Mouse (Mus musculus): Measurements from ENCODE around the gene Cstad. TPM values are rescaled to one million over a fixed set of nuclear protein-coding genes. Genes with fewer than 3 reads are reported as not detected.
A peak's percentile ranks its signal among the peaks of the same experiment; 100 is the strongest.

The Cstad gene
- total RNA-seq, 4 experiments from 2014 or later = 6.1 to 8.8 (median 8.0) TPM

DNA sequence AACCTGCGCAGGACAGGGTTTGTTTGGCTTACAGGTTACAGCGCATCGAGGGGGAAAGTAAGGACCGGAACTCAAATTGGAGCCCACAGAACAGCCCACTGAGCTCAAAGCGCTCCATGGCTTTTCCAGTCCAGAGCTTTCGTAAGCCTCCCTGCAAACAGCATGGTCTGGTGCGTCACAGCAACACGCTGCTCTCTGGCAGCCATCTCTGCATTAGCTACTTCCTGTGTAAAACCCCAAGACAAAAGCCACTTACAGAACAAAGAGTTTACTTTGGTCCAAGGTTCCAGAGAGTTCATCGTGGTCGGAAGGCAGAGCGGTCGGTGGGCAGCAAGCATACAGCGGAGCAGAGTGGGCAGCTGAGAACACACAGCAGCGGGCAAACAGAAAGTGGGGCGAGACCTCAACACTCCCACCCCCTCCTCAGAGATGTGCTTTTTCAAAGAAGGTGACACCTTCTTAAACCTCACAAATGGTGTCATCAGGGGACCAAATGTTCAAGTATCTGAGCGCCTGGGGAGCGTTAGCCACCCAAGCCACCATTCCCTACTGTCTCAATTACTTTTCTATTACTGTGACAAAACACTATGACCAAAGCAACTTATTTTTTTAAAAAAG lies 31.3 kb downstream of the Cstad start:
- DNase-seq (ENCODE audit: low spot score in 2 of 2) = no peak

DNA sequence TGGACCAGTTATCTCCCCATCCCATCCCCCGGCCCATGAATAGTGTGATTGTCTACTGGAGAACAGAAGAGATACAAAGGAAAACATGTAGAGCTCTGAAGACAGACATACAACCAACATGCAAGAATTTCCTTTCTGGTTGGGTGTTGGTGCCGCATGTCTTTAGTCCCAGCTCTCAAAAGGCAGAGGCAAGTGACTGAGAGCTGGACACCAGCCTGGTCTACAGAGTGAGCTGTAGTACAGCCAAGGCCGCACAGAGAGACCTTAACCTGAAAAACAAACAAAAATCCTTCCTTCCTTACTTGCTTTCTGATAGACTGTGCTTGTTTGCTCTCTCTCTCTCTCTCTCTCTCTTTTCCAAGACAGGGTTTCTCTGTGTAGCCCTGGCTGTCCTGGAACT lies 32.5 kb downstream of the Cstad start:
- DNase-seq (ENCODE audit: low spot score in 2 of 2) = no peak

DNA sequence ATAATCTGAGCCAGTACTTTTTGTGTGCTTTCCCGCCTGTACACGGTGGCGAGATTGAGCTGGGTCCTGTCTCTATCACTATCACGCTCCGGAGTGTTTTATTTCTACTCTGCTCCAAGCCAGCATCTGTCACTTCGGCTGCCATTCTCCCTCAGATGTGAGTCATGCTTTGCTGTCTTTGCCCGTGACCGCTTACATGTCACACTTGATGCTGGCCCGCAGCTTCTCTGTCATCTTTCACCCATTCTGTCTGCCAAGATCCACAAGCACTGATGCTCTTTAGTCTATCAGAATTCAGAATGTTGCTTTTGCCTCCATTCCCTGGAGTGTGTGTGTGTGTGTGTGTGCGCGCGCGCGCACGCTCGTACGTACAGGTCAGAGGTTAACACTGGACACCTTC lies 33.5 kb downstream of the Cstad start:
- no peak for DNase-seq (ENCODE audit: low spot score in 2 of 2)

DNA sequence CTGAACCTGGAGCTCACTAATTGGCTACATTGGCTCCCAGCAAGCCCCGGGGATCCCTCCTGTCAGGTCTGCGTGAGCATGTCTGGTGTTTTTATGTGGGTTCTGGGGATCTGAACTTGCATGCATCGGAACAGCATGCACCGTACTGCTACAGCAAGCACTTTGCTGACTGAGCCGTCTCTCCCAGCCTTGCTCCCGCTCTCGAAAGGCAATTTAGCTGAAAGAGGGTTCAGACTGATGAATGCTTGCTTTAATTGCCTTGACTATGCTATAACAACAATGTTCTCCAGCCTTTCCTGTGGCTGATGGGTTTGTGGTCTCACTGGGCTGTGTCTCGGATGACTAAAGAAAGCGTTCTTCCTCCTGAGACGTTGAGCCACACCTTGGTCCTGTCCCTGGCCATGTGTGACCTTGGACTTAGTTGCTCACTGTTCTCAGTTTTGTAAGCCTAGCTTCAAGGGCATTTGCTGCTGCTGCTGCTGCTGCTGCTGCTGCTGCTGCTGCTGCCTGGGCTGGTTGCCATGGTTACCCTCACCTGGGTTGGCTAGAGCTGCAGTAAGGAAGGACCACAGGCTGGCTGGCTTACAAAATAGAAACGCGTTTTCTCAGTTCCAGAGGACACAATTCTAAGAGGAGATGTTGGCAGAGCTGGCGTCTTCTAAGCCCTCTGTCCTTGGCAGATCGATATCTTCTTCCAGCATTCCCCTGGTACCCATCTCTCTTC lies 34.4 kb downstream of the Cstad start:
- DNase-seq (ENCODE audit: low spot score in 2 of 2) = no peak

GRCm38 (mm10) chr2:30629860-30630259 lies 35.0 kb downstream of the Cstad start:
- DNase-seq (ENCODE audit: low spot score in 2 of 2) = no peak

- DNase-seq (ENCODE audit: low spot score in 2 of 2) = no peak
Measured at GRCm38 (mm10) chr2:30636266-30636671, 41.4 kb downstream of the Cstad start.

DNA sequence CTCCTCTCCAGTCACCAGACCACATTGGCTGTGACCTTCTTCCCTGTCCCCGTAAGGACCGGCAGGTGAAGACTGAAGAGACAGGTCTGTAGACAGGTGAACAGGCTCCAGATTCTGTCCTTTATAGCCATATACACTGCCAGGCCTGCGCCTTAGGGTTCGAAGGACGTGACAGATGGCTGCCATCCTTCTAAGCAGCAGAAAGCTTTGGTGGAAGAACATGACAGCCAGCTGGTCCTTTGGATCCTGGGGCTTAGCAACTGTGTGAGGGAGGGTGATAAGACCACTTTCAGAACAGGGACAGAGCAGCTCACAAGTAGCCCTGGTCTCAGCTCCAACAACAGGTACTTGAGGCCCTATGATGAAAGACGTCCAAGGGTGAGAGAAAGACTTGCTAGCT lies 43.2 kb downstream of the Cstad start:
- no peak for DNase-seq (ENCODE audit: low spot score in 2 of 2)

GRCm38 (mm10) chr2:30640021-30640481 lies 45.2 kb downstream of the Cstad start:
- DNase-seq (ENCODE audit: low spot score in 2 of 2) = no peak

DNA sequence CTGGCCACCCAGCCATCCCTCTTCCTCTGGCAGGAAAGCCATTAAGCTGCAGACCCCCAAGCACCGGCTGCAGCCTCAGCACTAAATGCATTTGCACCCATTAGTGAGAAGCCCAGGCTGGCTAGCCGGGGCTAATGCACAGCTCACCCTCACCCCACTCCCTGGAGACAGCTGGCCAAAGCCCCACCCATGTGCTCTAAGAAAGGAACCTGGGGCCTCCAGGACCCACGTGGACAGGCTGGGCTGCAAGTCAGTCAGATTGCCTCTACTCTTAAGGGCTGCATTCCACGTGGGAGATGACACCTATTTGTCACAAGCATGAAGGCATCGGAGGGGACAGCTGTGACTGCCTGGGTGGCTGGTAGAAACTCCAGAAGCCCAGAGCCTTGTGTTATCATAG lies 48.0 kb downstream of the Cstad start:
- DNase-seq (ENCODE audit: low spot score in 2 of 2) = no peak

- DNase-seq (ENCODE audit: low spot score in 2 of 2) = no peak
Measured at GRCm38 (mm10) chr2:30643422-30643821, 48.6 kb downstream of the Cstad start.

GRCm38 (mm10) chr2:30646833-30647232 lies 52.0 kb downstream of the Cstad start:
- DNase-seq (ENCODE audit: low spot score in 2 of 2) = peak in 1 of 2 experiments; percentile 80

DNA sequence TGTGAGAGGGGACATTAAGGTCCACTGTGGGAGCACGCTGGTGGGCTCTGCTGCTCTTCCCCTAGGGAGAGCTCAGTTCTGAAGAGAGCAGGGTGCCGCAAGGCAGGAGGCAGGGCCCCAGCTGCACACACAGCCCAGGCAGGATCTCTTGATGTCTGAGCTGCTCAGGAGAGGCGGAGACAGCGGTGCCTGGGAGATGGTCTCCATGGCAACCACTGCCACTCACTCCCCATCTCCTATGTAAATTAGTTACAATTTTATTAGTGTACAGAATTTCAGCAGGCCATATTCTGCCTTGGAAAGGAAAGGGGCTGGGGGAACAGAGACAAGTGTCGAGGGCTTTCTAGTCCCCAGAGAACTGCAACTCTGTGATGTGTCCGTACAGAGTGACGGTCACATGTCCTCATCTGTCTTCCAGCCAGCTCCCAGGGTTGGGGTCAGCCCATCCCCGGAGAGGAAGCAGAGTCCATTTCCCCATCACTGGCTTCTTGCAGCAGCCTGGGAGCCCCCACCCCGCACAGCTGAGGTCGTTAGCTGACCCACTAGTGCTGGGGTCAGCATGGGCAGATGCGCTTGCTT lies 52.6 kb downstream of the Cstad start:
- DNase-seq (ENCODE audit: low spot score in 2 of 2) = peak in 1 of 2 experiments; percentile 93

DNA sequence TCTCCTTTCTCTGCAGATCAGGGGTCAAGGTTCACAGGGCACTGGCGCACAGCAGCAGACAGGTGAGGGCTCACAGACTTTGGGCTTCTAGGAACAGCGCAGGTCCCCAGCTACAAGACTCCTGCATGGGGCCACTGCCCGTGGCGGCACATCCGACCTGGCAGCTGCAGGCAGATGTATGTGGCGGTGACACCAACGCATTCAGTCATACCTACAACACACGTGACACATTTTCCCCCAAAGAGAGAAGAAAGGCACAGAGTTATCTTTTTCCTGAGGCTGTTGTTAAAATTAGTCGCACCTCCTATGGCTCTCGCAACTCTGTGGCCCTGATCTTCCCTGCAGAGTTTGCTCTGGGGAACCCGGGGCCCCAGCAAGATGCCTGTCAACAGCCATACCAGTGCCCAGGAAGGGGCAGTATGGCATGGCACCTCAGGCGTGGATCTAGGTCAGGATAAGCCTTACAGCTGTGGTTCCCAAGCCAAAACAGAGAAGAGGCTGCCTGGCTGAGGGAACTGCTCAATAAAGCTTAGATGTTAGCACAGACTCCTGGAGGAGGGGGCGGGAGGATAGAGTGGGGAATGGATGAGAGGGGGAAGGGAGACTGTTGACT lies 53.1 kb downstream of the Cstad start:
- DNase-seq (ENCODE audit: low spot score in 2 of 2) = peak in 1 of 2 experiments; percentile 63

DNA sequence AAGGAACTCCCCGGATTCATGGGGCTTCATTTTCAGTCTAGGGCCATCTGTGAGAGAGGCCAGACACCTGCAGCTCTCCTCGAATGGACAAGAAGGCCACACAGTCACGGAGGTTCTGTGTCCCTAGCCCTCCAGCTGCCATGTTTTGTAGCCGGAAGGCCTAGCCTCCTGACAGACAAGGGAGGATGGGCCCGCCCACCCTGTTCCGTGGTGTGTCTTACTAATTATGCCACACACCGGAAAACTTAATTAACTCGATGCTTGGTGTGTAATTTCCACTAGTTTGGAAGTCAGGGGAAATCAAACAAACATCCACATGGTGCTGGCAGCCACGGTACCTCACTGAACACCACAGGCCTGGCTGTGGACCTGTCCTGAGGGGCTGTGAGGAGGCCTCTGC lies 55.4 kb downstream of the Cstad start:
- DNase-seq (ENCODE audit: low spot score in 2 of 2) = no peak

- DNase-seq (ENCODE audit: low spot score in 2 of 2) = no peak
Measured at GRCm38 (mm10) chr2:30651831-30652230, 57.0 kb downstream of the Cstad start.

DNA sequence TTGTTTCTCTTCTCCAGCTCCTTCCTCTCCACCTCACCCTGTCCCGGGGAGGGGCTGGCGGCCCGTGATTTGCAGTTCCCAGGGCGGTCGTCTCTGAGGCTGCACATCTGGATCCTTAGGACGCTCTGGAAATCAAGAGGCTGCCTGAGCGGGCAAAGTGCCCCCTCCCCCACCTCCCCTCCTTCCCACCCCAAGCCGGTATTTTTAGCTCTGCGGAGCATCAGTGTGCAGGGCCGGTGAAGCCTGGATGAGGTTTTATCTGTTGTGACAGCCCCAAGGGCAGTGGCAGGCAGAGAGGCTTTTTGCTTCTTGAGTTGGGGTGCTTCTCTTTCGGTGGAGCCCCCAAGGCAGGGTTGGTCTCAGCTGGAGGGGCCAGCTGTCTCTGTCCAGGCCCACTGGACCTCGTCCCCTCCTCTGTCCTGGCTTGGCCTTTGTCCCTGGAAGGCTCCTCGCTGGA lies 57.8 kb downstream of the Cstad start:
- DNase-seq (ENCODE audit: low spot score in 2 of 2) = no peak

DNA sequence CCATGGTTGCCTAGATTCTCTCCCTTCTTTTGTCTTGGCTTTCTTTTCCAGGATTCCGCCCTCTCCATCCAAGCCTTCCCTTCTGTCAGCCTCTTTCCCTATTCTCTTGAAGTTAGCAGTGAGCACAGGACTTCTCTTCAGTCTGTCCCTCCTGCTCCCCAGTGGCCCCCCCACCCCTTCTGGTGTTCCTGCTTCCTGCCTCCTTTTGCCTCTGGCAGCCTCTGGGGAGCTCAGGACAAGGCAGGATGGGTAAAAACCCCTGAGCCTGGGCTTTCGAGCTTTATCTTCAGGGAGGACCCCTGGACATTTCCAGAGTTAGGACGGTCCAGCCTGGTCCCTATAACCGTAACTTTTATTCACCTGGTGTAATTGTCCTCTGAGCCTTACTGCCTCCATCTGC lies 58.2 kb downstream of the Cstad start:
- DNase-seq (ENCODE audit: low spot score in 2 of 2) = no peak

GRCm38 (mm10) chr2:30654158-30654557 lies 59.3 kb downstream of the Cstad start:
- DNase-seq (ENCODE audit: low spot score in 2 of 2) = no peak

DNA sequence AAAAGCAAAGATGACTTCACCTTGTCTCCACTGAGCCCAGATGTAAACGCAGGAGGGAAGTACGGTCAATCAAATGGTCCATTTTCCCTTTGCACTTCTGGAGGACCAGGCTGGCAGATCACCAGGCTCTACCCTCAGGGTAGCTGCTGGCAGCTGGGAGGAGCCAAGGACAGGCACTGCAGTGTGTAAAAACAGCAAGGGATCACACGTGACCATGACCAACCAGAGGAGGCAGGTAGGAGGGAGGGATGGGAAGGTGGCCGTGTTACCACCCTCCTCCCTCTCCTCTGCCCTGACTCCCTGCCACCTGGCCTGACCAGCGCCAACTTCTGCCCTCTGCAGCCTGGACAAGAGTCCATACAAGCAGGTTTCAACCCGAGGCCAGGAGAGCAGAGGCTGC lies 59.7 kb downstream of the Cstad start:
- DNase-seq (ENCODE audit: low spot score in 2 of 2) = no peak

GRCm38 (mm10) chr2:30655746-30656145 lies 60.9 kb downstream of the Cstad start:
- no peak for DNase-seq (ENCODE audit: low spot score in 2 of 2)

- no peak for DNase-seq (ENCODE audit: low spot score in 2 of 2)
Measured at GRCm38 (mm10) chr2:30656711-30657555, 62.1 kb downstream of the Cstad start.
